Mouse (Mus musculus) ovary, postnatal 36 days (tissue): ENCODE measurements at regions not wholly inside any gene's neighbourhood (a gene's known extent, or its start where the extent isn't known, plus 50 kb on each side); places are given as distances from the start of the nearest gene placed in this dataset.

Experiments used
- DNase-seq: peaks from one replicate; pipeline ENCODE4 v3.0.0; 2022; ENCODE audit warnings: low spot score, mixed read lengths

DNA sequence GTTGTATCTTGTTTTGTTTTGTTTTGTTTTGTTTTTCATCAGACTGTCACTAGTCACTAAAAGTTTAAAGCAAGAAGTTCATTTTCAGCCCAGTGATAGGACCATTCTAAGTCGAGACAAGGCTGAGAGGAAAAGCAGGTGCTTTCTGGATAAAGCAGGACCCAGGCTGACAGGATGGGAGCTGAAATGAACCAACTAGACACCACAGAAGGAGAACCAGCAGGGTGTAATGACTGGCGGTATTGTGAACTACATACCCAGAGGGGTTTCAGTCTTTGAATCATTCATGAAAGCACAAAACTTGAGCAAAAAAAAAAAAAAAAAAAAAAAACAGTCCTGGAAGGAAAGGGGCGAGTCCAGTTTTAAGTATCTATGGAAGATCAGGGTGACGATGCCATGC is 75.9 kb upstream of the Tenm4 start:
- no peak for DNase-seq

DNA sequence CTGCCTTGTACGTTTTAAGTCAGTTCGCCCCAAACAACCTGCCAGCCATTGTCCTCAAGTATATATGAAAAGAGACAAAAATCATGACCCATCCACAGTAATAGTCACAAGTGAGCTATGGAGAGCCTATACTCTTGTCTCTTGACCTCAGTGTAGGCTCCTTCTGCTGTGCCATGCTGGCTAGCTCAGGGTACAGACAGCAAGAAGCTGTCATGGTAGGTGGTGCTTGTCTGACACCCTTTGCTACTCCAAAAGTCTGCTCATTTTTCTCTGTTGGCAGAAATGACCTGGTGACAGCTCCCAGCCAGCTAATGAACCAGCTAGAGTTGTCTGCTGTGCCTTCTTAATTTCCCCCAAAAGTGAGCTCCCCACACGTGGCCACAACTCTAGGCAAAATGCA is 75.3 kb upstream of the Tenm4 start:
- no peak for DNase-seq

DNA sequence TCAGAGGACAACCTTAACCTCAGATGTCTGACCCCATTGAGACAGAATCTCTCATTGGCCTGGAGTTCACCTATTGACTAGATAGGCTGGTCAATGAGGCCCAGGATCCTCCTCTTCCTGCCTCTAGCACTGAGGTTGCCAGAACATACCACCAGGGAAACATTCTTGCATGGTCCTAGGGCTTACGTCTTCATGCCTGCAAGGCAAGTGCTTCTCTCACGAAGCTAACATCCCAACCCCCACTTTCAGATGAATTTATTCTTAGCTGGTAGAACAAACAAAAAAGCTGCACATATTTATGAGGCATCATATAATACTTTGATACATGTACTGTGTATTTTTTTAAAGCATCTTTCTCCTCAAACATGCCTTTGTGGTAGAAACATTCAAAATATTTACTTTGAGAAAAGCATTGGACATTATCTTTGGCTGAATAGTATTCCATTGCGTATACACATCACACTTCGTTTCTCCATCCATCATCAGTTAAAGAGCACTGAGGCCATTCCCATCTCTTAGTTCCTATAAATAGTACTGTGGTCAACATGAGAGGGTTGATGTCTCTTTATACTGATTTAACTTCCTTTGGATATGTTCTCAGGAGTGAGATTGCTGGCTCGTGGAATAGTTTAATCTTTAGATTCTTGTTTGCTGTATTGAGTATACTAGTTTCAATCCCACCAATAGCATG is 72.2 kb upstream of the Tenm4 start:
- DNase-seq: no peak

DNA sequence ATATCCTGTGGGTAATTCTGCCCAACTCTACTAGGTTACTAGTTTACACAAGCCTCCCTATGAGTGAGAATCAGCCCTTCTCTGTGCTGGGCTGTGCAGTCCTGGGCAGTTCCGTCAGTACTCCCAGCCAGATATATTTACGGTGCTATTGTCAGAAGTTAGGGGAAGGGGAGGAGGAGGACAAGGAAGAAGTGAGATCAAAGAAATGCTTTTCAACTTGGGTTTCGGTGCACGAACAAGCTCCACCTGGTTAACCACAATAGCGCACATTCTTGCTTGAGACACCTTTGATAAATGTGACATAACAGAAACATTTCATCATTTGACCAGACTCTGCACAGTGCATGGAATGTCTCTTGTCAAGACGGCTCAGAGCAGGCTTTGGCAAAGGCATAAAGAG is 68.3 kb upstream of the Tenm4 start:
- DNase-seq: no peak

DNA sequence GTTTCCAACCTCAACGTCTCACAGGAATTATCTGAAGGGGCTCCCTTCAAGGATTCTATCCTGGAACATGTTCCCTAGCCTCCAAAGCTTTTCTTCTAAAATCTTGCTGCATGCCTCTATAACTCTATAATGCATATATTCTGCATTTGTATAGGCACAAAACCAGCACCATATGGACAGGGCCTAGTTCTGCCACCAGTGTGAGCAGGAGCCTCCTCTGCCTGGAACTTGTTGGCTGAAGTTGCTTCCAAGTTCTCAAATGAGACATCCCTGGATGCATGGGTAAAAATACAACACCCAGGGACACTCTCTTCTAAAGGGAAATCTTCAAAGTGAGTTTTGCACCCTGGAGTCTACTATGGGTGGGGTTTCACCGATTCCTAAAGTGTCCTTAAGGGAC is 62.3 kb upstream of the Tenm4 start:
- DNase-seq: no peak

DNA sequence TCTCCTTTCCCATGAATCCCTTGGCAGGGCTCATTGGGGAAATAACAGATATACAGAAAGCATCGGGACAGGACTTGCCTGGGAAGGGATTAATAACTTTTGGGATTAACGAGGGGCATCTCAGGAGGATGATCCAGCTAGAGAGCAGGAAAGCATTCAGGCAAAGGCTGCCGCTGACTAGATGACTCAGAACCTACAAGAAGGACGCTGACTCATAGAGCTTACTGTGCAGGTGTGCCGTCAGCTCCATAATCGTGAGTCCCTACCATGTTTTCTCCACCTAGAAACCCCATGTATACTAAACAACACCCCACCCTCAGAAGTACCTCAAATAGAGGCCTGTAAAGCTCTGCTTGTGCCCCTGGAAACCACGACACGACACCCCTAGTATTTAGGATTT is 50.9 kb upstream of the Tenm4 start:
- DNase-seq: no peak
